Mouse (Mus musculus) G1E-ER4 (cell line): ENCODE measurements around the gene Pmm1. TPM values are rescaled to one million over a fixed set of nuclear protein-coding genes. Genes with fewer than 3 reads are reported as not detected.

Source experiments
- GATA1 ChIP-seq: IDR thresholded peaks from one replicate; pipeline ENCODE4 v1.8.0; 2012; ENCODE audit warnings: low read length, inconsistent platforms
- polyA plus RNA-seq: library from polyadenylated mRNA; stranded (reverse); fragments of >175 nt; gene quantifications from 2 replicates; pipeline ENCODE4 v1.2.3, GENCODE M21; 2012

The Pmm1 gene
- polyA plus RNA-seq, 1 experiment = 93.6 TPM

- TF ChIP-seq GATA1 = no peak
These were observed 23.4 kb downstream of the Pmm1 start for GRCm38 (mm10) chr15:81937098-81937972.

GRCm38 (mm10) chr15:81936679-81937078 lies 24.1 kb downstream of the Pmm1 start, which contains the start of gene Csdc2:
TSS of gene Csdc2 (plus strand) at chr15:81936759.
- TF ChIP-seq GATA1 = no peak

- TF ChIP-seq GATA1 = no peak
These were observed 24.7 kb downstream of the Pmm1 start for GRCm38 (mm10) chr15:81935869-81936637.

GRCm38 (mm10) chr15:81933986-81934385 lies 26.7 kb downstream of the Pmm1 start:
- TF ChIP-seq GATA1 = no peak

- no peak for TF ChIP-seq GATA1
These were observed 27.7 kb downstream of the Pmm1 start for GRCm38 (mm10) chr15:81932951-81933470.

- no peak for TF ChIP-seq GATA1
These were observed 32.5 kb downstream of the Pmm1 start for GRCm38 (mm10) chr15:81928277-81928676.

- no peak for TF ChIP-seq GATA1
These were observed 33.0 kb downstream of the Pmm1 start for GRCm38 (mm10) chr15:81927741-81928140.

- no peak for TF ChIP-seq GATA1
These were observed 34.3 kb downstream of the Pmm1 start for GRCm38 (mm10) chr15:81926446-81926822.

- TF ChIP-seq GATA1 = no peak
These were observed 34.8 kb downstream of the Pmm1 start, which contains the start of gene Polr3h for GRCm38 (mm10) chr15:81925760-81926445. TSS of gene Polr3h (minus strand) at chr15:81926240.

- TF ChIP-seq GATA1 = no peak
These were observed 35.8 kb downstream of the Pmm1 start for GRCm38 (mm10) chr15:81924933-81925332.

GRCm38 (mm10) chr15:81921255-81921654 lies 39.5 kb downstream of the Pmm1 start:
- TF ChIP-seq GATA1 = no peak

- TF ChIP-seq GATA1 = no peak
These were observed 40.0 kb downstream of the Pmm1 start for GRCm38 (mm10) chr15:81920546-81921217.

GRCm38 (mm10) chr15:81919062-81919461 lies 41.7 kb downstream of the Pmm1 start:
- TF ChIP-seq GATA1 = no peak

GRCm38 (mm10) chr15:81917621-81918463 lies 42.9 kb downstream of the Pmm1 start:
- TF ChIP-seq GATA1 = no peak
